Mouse (Mus musculus) testis, postnatal 10 days (tissue): ENCODE data around the gene Sgta.
"Not testable (repeated sequence)": the region's sequence is repeated elsewhere in the genome, so short reads cannot be mapped to it uniquely, and the experiment has no call there.

Experiments
- DNase-seq: peaks from one replicate; pipeline ENCODE4 v3.0.0; 2021; ENCODE audit warnings: low spot score

The Sgta gene

GRCm38 (mm10) chr10:81057406-81058130, 2.4 kb downstream of the Sgta start:
- no peak for DNase-seq

- not testable (repeated sequence) for DNase-seq
Observed at GRCm38 (mm10) chr10:81055802-81056340, 4.1 kb downstream of the Sgta start.

GRCm38 (mm10) chr10:81055169-81055568, 4.8 kb downstream of the Sgta start:
- no peak for DNase-seq

- no peak for DNase-seq
Observed at GRCm38 (mm10) chr10:81052577-81052976, 7.4 kb downstream of the Sgta start.

- no peak for DNase-seq
Observed at GRCm38 (mm10) chr10:81051133-81051532, 8.8 kb downstream of the Sgta start.

GRCm38 (mm10) chr10:81050645-81051044, 9.3 kb downstream of the Sgta start:
- DNase-seq: peak; percentile 59

GRCm38 (mm10) chr10:81045246-81045645, 14.7 kb downstream of the Sgta start:
- not testable (repeated sequence) for DNase-seq

- peak; percentile 84 for DNase-seq
Observed at GRCm38 (mm10) chr10:81041458-81042175, 18.4 kb downstream of the Sgta start.

GRCm38 (mm10) chr10:81036988-81037580, 22.9 kb downstream of the Sgta start, which contains the start of gene Slc39a3:
Gene Slc39a3 (minus strand): TSS chr10:81037426.
- peak; percentile 99 for DNase-seq

- no peak for DNase-seq
Observed at GRCm38 (mm10) chr10:81036251-81036650, 23.7 kb downstream of the Sgta start.

- no peak for DNase-seq
Observed at GRCm38 (mm10) chr10:81033586-81033985, 26.4 kb downstream of the Sgta start.

- no peak for DNase-seq
Observed at GRCm38 (mm10) chr10:81029031-81029430, 30.9 kb downstream of the Sgta start.

- no peak for DNase-seq
Observed at GRCm38 (mm10) chr10:81028219-81028618, 31.8 kb downstream of the Sgta start.

GRCm38 (mm10) chr10:81027331-81027730, 32.6 kb downstream of the Sgta start:
- no peak for DNase-seq

- no peak for DNase-seq
Observed at GRCm38 (mm10) chr10:81026857-81027256, 33.1 kb downstream of the Sgta start.

- DNase-seq: no peak
Observed at GRCm38 (mm10) chr10:81025639-81026275, 34.2 kb downstream of the Sgta start, which contains the start of gene Diras1. Gene Diras1 (minus strand): TSS chr10:81025662.

- DNase-seq: peak; percentile 72
Observed at GRCm38 (mm10) chr10:81025047-81025621, 34.8 kb downstream of the Sgta start.

- DNase-seq: no peak
Observed at GRCm38 (mm10) chr10:81024346-81024937, 35.5 kb downstream of the Sgta start.

GRCm38 (mm10) chr10:81022744-81023143, 37.2 kb downstream of the Sgta start:
- DNase-seq: no peak

- no peak for DNase-seq
Observed at GRCm38 (mm10) chr10:81021547-81022110, 38.4 kb downstream of the Sgta start.

- no peak for DNase-seq
Observed at GRCm38 (mm10) chr10:81020207-81020606, 39.8 kb downstream of the Sgta start.
